17 mouse cellular contexts compared by ENCODE assay signal in genomic region chr11:117923279-117923678, GRCm38 (mm10). TPM values are rescaled to one million over a fixed set of nuclear protein-coding genes. Genes with fewer than 3 reads are reported as not detected.
DNase-seq lines count a peak whose midpoint lies in the region; ATAC-seq and TF ChIP-seq lines count a peak whose summit lies in the region.
"Had no signal": no experiment of that assay in that cellular context is flagged by ENCODE, and none has a peak within 500 bp of the region (broad histone marks: within the 10 kb centered on the region; RNA-seq: fewer than 3 reads in every experiment).

No protein-coding gene starts in this region.

- no peak for DNase-seq in hindbrain, embryonic 14.5 days (ENCODE audit: low spot score)
- DNase-seq in midbrain, embryonic 10.5 days (ENCODE audit: low spot score), result no peak
- DNase-seq in embryonic facial prominence, embryonic 14.5 days (ENCODE audit: low spot score), result no peak
- no peak for DNase-seq in cerebellum, adult 8-10 months
- DNase-seq: adrenal gland, postnatal 36 days; cerebellum, adult 9-11 months; embryo, embryonic 11 days; kidney, adult 11 months; retina, postnatal 1 day had no signal

- no peaks in the 10 kb centered on the region for H3K9me3 ChIP-seq in hindbrain, embryonic 16.5 days (ENCODE audit: control insufficient read depth, low read length)
- no peaks in the 10 kb centered on the region for H3K9me3 ChIP-seq in hindbrain, embryonic 14.5 days (ENCODE audit: control insufficient read depth, low read length)
- no peaks in the 10 kb centered on the region for H3K9me3 ChIP-seq in midbrain, embryonic 10.5 days (replicated peaks)
- no peaks in the 10 kb centered on the region for H3K9me3 ChIP-seq in midbrain, embryonic 16.5 days (replicated peaks; ENCODE audit: control insufficient read depth, low read length, poor library complexity, severe bottlenecking)
- H3K9me3 ChIP-seq in embryonic facial prominence, embryonic 14.5 days (ENCODE audit: control insufficient read depth, low read length), result no peaks in the 10 kb centered on the region
- H3K9me3 ChIP-seq: hindbrain, embryonic 12.5 days had no signal

- ATAC-seq in hindbrain, embryonic 16.5 days, result peak; percentile 24; the same call in 1 of the 2 replicates
- ATAC-seq in hindbrain, embryonic 14.5 days (ENCODE audit: low FRiP score), result no peak
- ATAC-seq in midbrain, embryonic 16.5 days, result no peak
- peak; percentile 60 for ATAC-seq in embryonic facial prominence, embryonic 14.5 days (ENCODE audit: low read depth)
- no peak for ATAC-seq in granulocyte monocyte progenitor cell, adult 5-6 weeks (replicated peaks; ENCODE audit: poor library complexity, severe bottlenecking)
- ATAC-seq: CD4-positive, CD25-positive, alpha-beta regulatory T cell, adult 4 months; lung, postnatal 0 days had no signal

- peak; percentile 67 for TF ChIP-seq POLR2A in myocyte (IDR thresholded peaks at IDR 0.05; ENCODE audit: insufficient read length, low read depth)

- H3K27ac ChIP-seq in hindbrain, embryonic 16.5 days (ENCODE audit: low read depth, low read length), result no peak overlapping the region
- no peak overlapping the region for H3K27ac ChIP-seq in hindbrain, embryonic 14.5 days
- H3K27ac ChIP-seq in midbrain, embryonic 10.5 days (replicated peaks), result 0 out of 2 replicates have a peak overlapping the region, but pooled peaks have one; percentile 23
- H3K27ac ChIP-seq in midbrain, embryonic 16.5 days (ENCODE audit: low read length), result no peak overlapping the region
- H3K27ac ChIP-seq in embryonic facial prominence, embryonic 14.5 days (replicated peaks; ENCODE audit: low read depth, low read length), result no peak overlapping the region
- H3K27ac ChIP-seq: hindbrain, embryonic 12.5 days had no signal

- no peaks in the 10 kb centered on the region for H3K36me3 ChIP-seq in hindbrain, embryonic 16.5 days (ENCODE audit: control insufficient read depth, insufficient read depth, low read length)
- no peaks in the 10 kb centered on the region for H3K36me3 ChIP-seq in hindbrain, embryonic 14.5 days (replicated peaks; ENCODE audit: control insufficient read depth, insufficient read depth)
- H3K36me3 ChIP-seq in midbrain, embryonic 10.5 days, result no peaks in the 10 kb centered on the region
- no peaks in the 10 kb centered on the region for H3K36me3 ChIP-seq in midbrain, embryonic 16.5 days (ENCODE audit: control insufficient read depth, insufficient read depth, low read length)
- H3K36me3 ChIP-seq in embryonic facial prominence, embryonic 14.5 days (ENCODE audit: control insufficient read depth, insufficient read depth, low read length), result no peaks in the 10 kb centered on the region
- no peaks in the 10 kb centered on the region for H3K36me3 ChIP-seq in myocyte (ENCODE audit: control insufficient read depth, insufficient read depth)
- H3K36me3 ChIP-seq: hindbrain, embryonic 12.5 days had no signal

- no peak overlapping the region for H3ac ChIP-seq in myocyte (ENCODE audit: control insufficient read depth, insufficient read length)

- no peak overlapping the region for H3K4me2 ChIP-seq in hindbrain, embryonic 16.5 days (ENCODE audit: low read length)
- no peak overlapping the region for H3K4me2 ChIP-seq in hindbrain, embryonic 14.5 days (replicated peaks)
- no peak overlapping the region for H3K4me2 ChIP-seq in midbrain, embryonic 16.5 days (ENCODE audit: low read length)
- H3K4me2 ChIP-seq in embryonic facial prominence, embryonic 14.5 days (ENCODE audit: low read depth, low read length), result no peak overlapping the region
- peak overlapping the region; percentile 67 for H3K4me2 ChIP-seq in myocyte (ENCODE audit: low read depth)
- H3K4me2 ChIP-seq: heart, embryonic 11.5 days; hindbrain, embryonic 12.5 days had no signal

- 82% methylated on average over 9 of the region's 11 CpGs for WGBS in hindbrain, embryonic 16.5 days
- WGBS in hindbrain, embryonic 14.5 days, result 86% methylated on average over 11 of the region's 11 CpGs
- WGBS in midbrain, embryonic 10.5 days, result 88% methylated on average over 11 of the region's 11 CpGs
- 83% methylated on average over 11 of the region's 11 CpGs for WGBS in midbrain, embryonic 16.5 days
- 78% methylated on average over 11 of the region's 11 CpGs for WGBS in embryonic facial prominence, embryonic 14.5 days

- H3K4me1 ChIP-seq in hindbrain, embryonic 16.5 days (ENCODE audit: control insufficient read depth, insufficient read depth, low read depth, low read length), result peaks cover 3% of the 10 kb centered on the region; the same call in 1 of the 2 replicates
- 0 out of 2 replicates have a peak, but pooled peaks cover 3% of the 10 kb centered on the region for H3K4me1 ChIP-seq in hindbrain, embryonic 14.5 days (replicated peaks; ENCODE audit: control insufficient read depth, insufficient read depth, low read length)
- peaks cover 41% of the 10 kb centered on the region for H3K4me1 ChIP-seq in midbrain, embryonic 10.5 days
- H3K4me1 ChIP-seq in midbrain, embryonic 16.5 days (ENCODE audit: control insufficient read depth, insufficient read depth, low read length), result no peaks in the 10 kb centered on the region
- no peaks in the 10 kb centered on the region for H3K4me1 ChIP-seq in embryonic facial prominence, embryonic 14.5 days (ENCODE audit: control insufficient read depth, insufficient read depth, low read length)

- H3K4me3 ChIP-seq in hindbrain, embryonic 16.5 days (ENCODE audit: low read length), result no peak overlapping the region
- no peak overlapping the region for H3K4me3 ChIP-seq in hindbrain, embryonic 14.5 days (replicated peaks; ENCODE audit: low read length)
- no peak overlapping the region for H3K4me3 ChIP-seq in midbrain, embryonic 10.5 days
- H3K4me3 ChIP-seq in midbrain, embryonic 16.5 days (ENCODE audit: low read depth, low read length), result no peak overlapping the region
- H3K4me3 ChIP-seq in embryonic facial prominence, embryonic 14.5 days (ENCODE audit: low read depth, low read length), result no peak overlapping the region
- H3K4me3 ChIP-seq in myocyte, result no peak overlapping the region
- H3K4me3 ChIP-seq: hindbrain, embryonic 12.5 days had no signal

- no peak overlapping the region for H3K9ac ChIP-seq in hindbrain, embryonic 16.5 days (ENCODE audit: low read depth, low read length)
- no peak overlapping the region for H3K9ac ChIP-seq in hindbrain, embryonic 14.5 days
- H3K9ac ChIP-seq in midbrain, embryonic 16.5 days (ENCODE audit: low read depth, low read length), result no peak overlapping the region
- H3K9ac ChIP-seq in embryonic facial prominence, embryonic 14.5 days (ENCODE audit: low read depth, low read length), result no peak overlapping the region
- H3K9ac ChIP-seq: hindbrain, embryonic 12.5 days had no signal

- no peaks in the 10 kb centered on the region for H3K27me3 ChIP-seq in hindbrain, embryonic 16.5 days (replicated peaks; ENCODE audit: control insufficient read depth, insufficient read depth, low read length)
- no peaks in the 10 kb centered on the region for H3K27me3 ChIP-seq in hindbrain, embryonic 14.5 days (ENCODE audit: control insufficient read depth, insufficient read depth, low read length)
- H3K27me3 ChIP-seq in midbrain, embryonic 10.5 days (ENCODE audit: low read depth, poor library complexity, severe bottlenecking), result peaks cover 65% of the 10 kb centered on the region
- no peaks in the 10 kb centered on the region for H3K27me3 ChIP-seq in midbrain, embryonic 16.5 days (ENCODE audit: control insufficient read depth, insufficient read depth, low read depth, low read length)
- no peaks in the 10 kb centered on the region for H3K27me3 ChIP-seq in embryonic facial prominence, embryonic 14.5 days (replicated peaks; ENCODE audit: control insufficient read depth, insufficient read depth, low read length)
- no peaks in the 10 kb centered on the region for H3K27me3 ChIP-seq in myocyte (ENCODE audit: control insufficient read depth, insufficient read depth, insufficient read length)
- H3K27me3 ChIP-seq: hindbrain, embryonic 12.5 days had no signal

- H3K79me2 ChIP-seq in myocyte (ENCODE audit: control insufficient read depth, insufficient read depth), result no peaks in the 10 kb centered on the region

TF ChIP-seq in myocyte, 11 proteins besides CTCF, POLR2A, EP300 and RAD21:
- TF ChIP-seq MYOG (IDR thresholded peaks at IDR 0.05; ENCODE audit: control insufficient read depth in 1 of 3, insufficient read depth in 1 of 3, insufficient read length in 2 of 3, low read depth in 2 of 3) (peak; percentile 79 to 97 (median 92)), MYOD1 (IDR thresholded peaks at IDR 0.05; ENCODE audit: control insufficient read depth in 1 of 3, insufficient read length in 2 of 3, low read depth in 2 of 3) (peak; percentile 41 to 98 (median 96)), TCF12 (IDR thresholded peaks at IDR 0.05; ENCODE audit: insufficient read depth, poor library complexity, severe bottlenecking) (no peak), TCF3 (IDR thresholded peaks at IDR 0.05; ENCODE audit: insufficient read length, low read depth) (peak; percentile 67), SRF (IDR thresholded peaks at IDR 0.05; ENCODE audit: control insufficient read depth, insufficient read length, low read depth) (peak; percentile 67), POLR2AphosphoS2 (IDR thresholded peaks at IDR 0.05; ENCODE audit: insufficient read length, low read depth) (peak; percentile 60)
TF ChIP-seq in myocyte: peak in this region for 5.

RNA-seq across cellular contexts. Expression of gene Socs3, which starts 46.6 kb away (rescaled TPM):
- 7.5 and 8.9 TPM in 2 replicates for polyA plus RNA-seq in hindbrain, embryonic 16.5 days (2015; fragmentation: Nextera tagmentation; extraction: Ambion mirVana)
- polyA plus RNA-seq in hindbrain, embryonic 14.5 days (2014; fragmentation: Nextera tagmentation; extraction: Ambion mirVana), result 2.9 and 3.0 TPM in 2 replicates
- polyA plus RNA-seq in midbrain, embryonic 10.5 days (2016; fragmentation: Nextera tagmentation; extraction: Ambion mirVana), result 14.1 and 14.3 TPM in 2 replicates
- polyA plus RNA-seq in midbrain, embryonic 16.5 days (2015; fragmentation: Nextera tagmentation; extraction: Ambion mirVana), result 5.9 and 7.2 TPM in 2 replicates
- polyA plus RNA-seq in embryonic facial prominence, embryonic 14.5 days (2014; fragmentation: Nextera tagmentation; extraction: Ambion mirVana), result 6.8 and 8.3 TPM in 2 replicates
- polyA plus RNA-seq in myocyte (2012; fragmentation: generic; extraction: Trizol), result 27.3 TPM
- 0.41 TPM in 1 of 2 replicates, not detected in the other for total RNA-seq in granulocyte monocyte progenitor cell, adult 5-6 weeks (2014; fragmentation: Nextera tagmentation)
- 2.0 and 2.2 TPM in 2 replicates for total RNA-seq in granulocyte monocyte progenitor cell, adult 5-6 weeks (2017)

RNA-seq across cellular contexts. Expression of gene Tha1, which starts 50.0 kb away (rescaled TPM):
- polyA plus RNA-seq in hindbrain, embryonic 16.5 days (2015; fragmentation: Nextera tagmentation; extraction: Ambion mirVana), result 4.5 and 5.5 TPM in 2 replicates
- polyA plus RNA-seq in hindbrain, embryonic 14.5 days (2014; fragmentation: Nextera tagmentation; extraction: Ambion mirVana), result 2.5 and 2.6 TPM in 2 replicates
- 5.0 and 5.2 TPM in 2 replicates for polyA plus RNA-seq in midbrain, embryonic 10.5 days (2016; fragmentation: Nextera tagmentation; extraction: Ambion mirVana)
- 4.2 and 5.0 TPM in 2 replicates for polyA plus RNA-seq in midbrain, embryonic 16.5 days (2015; fragmentation: Nextera tagmentation; extraction: Ambion mirVana)
- 3.7 and 4.2 TPM in 2 replicates for polyA plus RNA-seq in embryonic facial prominence, embryonic 14.5 days (2014; fragmentation: Nextera tagmentation; extraction: Ambion mirVana)
- 2.5 TPM for polyA plus RNA-seq in myocyte (2012; fragmentation: generic; extraction: Trizol)
- total RNA-seq in granulocyte monocyte progenitor cell, adult 5-6 weeks (2014; fragmentation: Nextera tagmentation), result 1.2 and 6.5 TPM in 2 replicates
- total RNA-seq in granulocyte monocyte progenitor cell, adult 5-6 weeks (2017), result 0.10 and 2.9 TPM in 2 replicates

Comparison
In these comparisons a context has a peak if more than half of its experiments do, and no peak if none do; other contexts are left out.
1. ATAC-seq: peak in hindbrain, embryonic 16.5 days (single experiment) and embryonic facial prominence, embryonic 14.5 days (single experiment); none in hindbrain, embryonic 14.5 days (single experiment), midbrain, embryonic 16.5 days (single experiment) and granulocyte monocyte progenitor cell, adult 5-6 weeks (single experiment).